Mouse (Mus musculus) central nervous system, embryonic 18 days (tissue): ENCODE results near the gene Nek9. TPM values are rescaled to one million over a fixed set of nuclear protein-coding genes. Genes with fewer than 3 reads are reported as not detected.

ENCODE experiments used
- polyA plus RNA-seq: library from polyadenylated mRNA; depleted of rRNA; stranded (reverse); fragments of >200 nt; gene quantifications from 2 replicates; pipeline ENCODE4 v1.2.3, GENCODE M21; 2012; rRNA removed

Gene Nek9
- polyA plus RNA-seq, result 27.3 and 29.3 TPM in 2 replicates

DNA sequence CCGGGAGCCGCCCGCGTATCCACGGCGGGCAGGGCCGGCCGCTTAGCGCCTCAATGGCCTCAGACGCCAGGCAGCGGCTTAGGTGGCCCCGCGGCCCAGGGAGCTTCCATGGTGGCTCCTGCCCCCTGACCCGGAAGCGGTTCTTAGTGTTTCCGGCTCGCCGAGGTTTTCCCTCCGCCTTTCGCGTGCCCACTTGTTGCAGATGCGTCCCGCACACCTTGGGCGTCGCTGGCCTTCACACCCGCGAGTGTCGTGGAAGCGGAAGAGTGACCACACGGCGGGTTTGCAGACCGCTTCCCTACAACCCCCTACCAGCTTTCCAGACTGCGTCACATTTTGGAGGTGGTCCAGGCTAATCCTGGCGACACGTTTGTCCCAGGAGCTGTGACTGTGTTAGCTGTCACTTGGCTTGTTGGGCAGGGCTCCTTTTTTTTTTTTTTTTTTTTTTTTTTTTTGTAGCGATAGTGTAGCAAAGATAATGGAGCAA, at the start of gene Nek9:
TSS of gene Nek9 (minus strand) at position 120 of the 487 bp plus-strand sequence.

DNA sequence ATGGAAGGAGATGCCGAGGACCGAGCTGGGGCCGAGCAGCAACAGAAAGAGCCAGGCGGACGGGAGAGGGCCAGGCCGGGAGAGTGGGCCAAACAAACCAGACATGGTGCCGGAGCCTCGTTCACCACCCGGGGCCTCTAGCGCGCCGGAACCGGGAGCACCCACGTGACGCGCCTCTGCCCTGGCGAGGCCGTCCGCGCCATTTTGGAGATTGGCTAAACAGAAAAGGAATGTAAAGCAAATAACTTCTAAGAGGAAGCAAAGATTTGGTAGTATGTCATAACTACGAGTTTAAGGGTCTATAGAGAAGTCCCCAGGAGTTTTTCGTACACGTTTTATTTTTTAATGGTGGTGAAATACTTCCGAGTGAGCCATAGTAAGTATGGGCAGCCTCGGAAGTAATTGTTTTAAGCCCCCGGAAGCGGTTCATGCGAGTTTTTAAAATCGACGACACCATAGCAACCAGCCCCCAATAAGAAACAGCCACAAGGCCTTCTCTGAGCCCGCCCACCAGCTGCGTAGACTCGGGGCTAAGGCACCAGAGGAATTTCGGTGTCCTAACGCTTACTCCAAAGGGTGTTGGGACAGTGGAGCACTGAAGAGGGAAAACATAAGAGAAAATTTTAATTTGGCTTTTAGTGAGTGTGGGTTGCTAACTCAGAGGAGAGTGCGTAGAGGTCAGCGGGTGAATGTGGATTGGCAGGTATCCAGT, 35.6 kb upstream of the Nek9 start, which contains the start of gene Tmed10:
TSS of gene Tmed10 (minus strand) at position 287 of the 712 bp plus-strand sequence.

DNA sequence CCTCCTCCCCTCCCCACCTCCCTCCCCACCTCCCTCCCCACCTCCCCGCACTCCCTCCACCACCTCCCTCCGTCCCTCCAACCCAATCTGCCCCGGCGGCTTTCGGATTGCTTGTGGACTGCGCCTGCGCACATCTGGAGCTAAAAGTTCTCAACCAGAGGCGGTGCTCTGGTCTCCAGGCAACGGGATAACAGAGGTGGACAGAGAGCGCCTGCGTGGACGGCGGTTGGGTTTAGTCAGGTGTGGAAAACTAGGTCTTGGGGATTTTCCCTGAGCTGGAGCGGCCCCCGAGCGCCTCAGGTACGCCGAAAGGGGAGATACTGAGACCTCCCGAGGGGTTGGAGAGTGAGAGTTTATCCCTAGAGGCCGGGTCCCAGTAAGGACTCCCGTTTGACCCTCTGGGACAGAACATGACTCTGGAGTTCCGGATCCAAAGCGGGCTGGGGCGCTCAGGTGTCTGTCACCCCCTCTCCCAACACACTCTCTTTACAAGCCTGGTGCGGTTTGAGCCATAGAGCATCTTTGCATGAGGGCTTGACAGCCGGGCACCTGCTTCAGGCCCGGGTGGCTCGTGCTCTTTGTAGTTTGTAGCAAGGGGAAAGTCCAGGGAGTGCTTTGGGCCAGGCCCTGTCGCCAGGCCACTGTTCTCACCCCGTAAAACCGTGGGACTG, 50.5 kb downstream of the Nek9 start, which contains the start of gene Zc2hc1c:
TSS of gene Zc2hc1c (plus strand) at position 106 of the 671 bp plus-strand sequence.

DNA sequence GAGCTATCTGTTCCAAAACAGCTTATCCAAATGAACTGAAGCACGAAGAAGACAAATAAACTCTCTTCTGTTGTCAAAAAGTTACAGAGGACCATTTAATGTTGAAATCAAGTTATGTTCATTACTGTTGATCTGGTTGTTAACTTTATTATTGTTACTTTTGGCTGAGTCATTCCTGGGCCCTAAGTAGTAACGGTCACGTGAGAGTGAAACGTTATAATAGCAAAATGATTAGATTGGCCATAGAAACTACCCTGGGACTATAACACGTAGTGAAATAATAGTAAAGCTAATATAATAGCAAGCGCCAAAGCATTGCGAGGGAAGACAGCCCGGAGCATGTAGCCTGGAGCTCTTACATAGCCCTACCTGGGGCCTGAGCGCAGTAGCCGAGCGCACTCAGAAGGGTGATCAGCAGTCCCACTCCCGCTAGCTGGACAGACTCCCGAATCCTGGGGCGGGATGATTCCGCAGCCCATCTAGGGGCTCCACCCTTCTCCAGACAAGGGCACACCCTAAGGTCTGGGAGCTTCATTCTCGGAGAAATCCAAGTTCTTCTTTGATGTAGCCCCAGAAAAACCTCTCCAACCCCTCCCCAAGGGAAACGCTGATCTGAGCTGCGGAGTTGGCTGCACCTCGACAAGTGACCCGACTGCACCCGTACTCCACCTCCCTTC, 51.2 kb downstream of the Nek9 start, which contains the start of gene Acyp1:
TSS of gene Acyp1 (minus strand) at position 630 of the 677 bp plus-strand sequence.

DNA sequence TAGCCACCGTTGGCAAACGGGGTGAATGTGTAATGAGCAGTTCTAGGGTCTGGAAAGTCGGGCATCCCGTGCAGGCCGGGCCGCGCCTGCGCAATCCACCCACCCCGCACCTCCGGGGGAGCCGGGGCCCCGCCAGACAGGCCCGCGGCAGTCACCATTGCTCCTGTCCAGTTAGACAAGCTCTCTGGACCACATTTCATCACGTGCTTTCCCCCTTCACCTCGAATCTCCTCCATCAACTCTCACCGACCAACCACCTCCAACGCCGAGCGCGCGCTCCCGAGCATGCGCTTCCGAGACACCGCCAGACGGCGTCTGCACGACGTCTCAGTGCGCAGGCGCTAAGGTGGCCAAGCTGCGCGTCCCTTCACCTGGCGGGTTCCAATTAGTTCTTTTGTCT, 68.8 kb downstream of the Nek9 start, which contains the start of gene Mlh3:
TSS of gene Mlh3 (minus strand) at position 281 of the 400 bp plus-strand sequence.

Other genes starting within 250 kb of the Nek9 start
- gene Prox2, start 228.6 kb downstream of the Nek9 start, polyA plus RNA-seq, result 0.43 and 0.62 TPM in 2 replicates
- 147 and 152 TPM in 2 replicates for gene Dlst, start 228.5 kb downstream of the Nek9 start, polyA plus RNA-seq
- gene Rps6kl1, start 188.1 kb downstream of the Nek9 start, polyA plus RNA-seq, result 40.5 and 43.5 TPM in 2 replicates
- gene Pgf, start 161.6 kb downstream of the Nek9 start, polyA plus RNA-seq, result 5.6 and 5.8 TPM in 2 replicates
- gene Eif2b2, start 119.9 kb downstream of the Nek9 start, polyA plus RNA-seq, result 95.8 and 103 TPM in 2 replicates
- gene Mlh3, start 68.8 kb downstream of the Nek9 start, polyA plus RNA-seq, result 11.5 and 11.7 TPM in 2 replicates
- 30.6 and 40.3 TPM in 2 replicates for gene Acyp1, start 50.9 kb downstream of the Nek9 start, polyA plus RNA-seq
- 0.80 and 0.91 TPM in 2 replicates for gene Zc2hc1c, start 50.8 kb downstream of the Nek9 start, polyA plus RNA-seq
- gene Tmed10, start 35.5 kb upstream of the Nek9 start, polyA plus RNA-seq, result 133 and 149 TPM in 2 replicates
- gene Fos, start 134.5 kb upstream of the Nek9 start, polyA plus RNA-seq, result 3.5 and 10.1 TPM in 2 replicates